Mouse (Mus musculus) myocyte (in vitro differentiated cells): ENCODE results near the gene Spib.

ENCODE experiments used
- E2F4 ChIP-seq: IDR thresholded peaks from one replicate; pipeline ENCODE4 v1.6.1; 2011; ENCODE audit warnings: mild to moderate bottlenecking, control low read depth, moderate library complexity; ENCODE audit not compliant: insufficient read depth
- MYOG ChIP-seq, 3 experiments: IDR thresholded peaks; one replicate each; pipeline ENCODE4 v1.6.1; 2011; ENCODE audit warnings: control low read depth in 2 of 3, low read depth in 2 of 3, mild to moderate bottlenecking in 2 of 3; ENCODE audit not compliant: insufficient read length in 2 of 3, control insufficient read depth in 1 of 3, insufficient read depth in 1 of 3
- REST ChIP-seq: IDR thresholded peaks from one replicate; pipeline ENCODE4 v1.6.1; 2011; ENCODE audit warnings: mild to moderate bottlenecking, control low read depth, moderate library complexity; ENCODE audit not compliant: insufficient read depth, insufficient read length
- SRF ChIP-seq: IDR thresholded peaks from one replicate; pipeline ENCODE4 v1.6.1; 2011; ENCODE audit warnings: low read depth; ENCODE audit not compliant: control insufficient read depth, insufficient read length
- TCF12 ChIP-seq: IDR thresholded peaks from one replicate; pipeline ENCODE4 v1.6.1; 2011; ENCODE audit warnings: mild to moderate bottlenecking, control low read depth; ENCODE audit not compliant: poor library complexity, insufficient read depth, severe bottlenecking
- USF1 ChIP-seq: IDR thresholded peaks from one replicate; pipeline ENCODE4 v1.6.1; 2011; ENCODE audit warnings: low read depth, mild to moderate bottlenecking, control low read depth, moderate library complexity

GRCm38 (mm10) chr7:44553826-44554225 lies 22.0 kb upstream of the Spib start, which contains the start of gene Nr1h2:
- TF ChIP-seq SRF (no peak), E2F4 (no peak), MYOG (IDR thresholded peaks at IDR 0.05; ENCODE audit: control insufficient read depth in 1 of 3, insufficient read depth in 1 of 3, insufficient read length in 2 of 3, low read depth in 2 of 3) (no peak), TCF12 (no peak), REST (no peak), USF1 (no peak)
